Comparison of ENCODE assay signal across 7 mouse cellular contexts in genomic region chr2:126151855-126152571, GRCm38 (mm10). TPM values are rescaled to one million over a fixed set of nuclear protein-coding genes. Genes with fewer than 3 reads are reported as not detected.
DNase-seq lines count a peak whose midpoint lies in the region; ATAC-seq lines count a peak whose summit lies in the region.

Gene Fam227b (minus strand): TSS chr2:126152004.
Gene Dtwd1 (plus strand): TSS chr2:126152141.

- peak within 1 kb of the TSS; percentile 76 for H3K4me3 ChIP-seq in embryonic facial prominence, embryonic 12.5 days
- H3K4me3 ChIP-seq in limb, embryonic 11.5 days (ENCODE audit: low read depth, low read length), result peak within 1 kb of the TSS; percentile 71
- H3K4me3 ChIP-seq in midbrain, embryonic 14.5 days (replicated peaks; ENCODE audit: low read depth, low read length), result peak within 1 kb of the TSS; percentile 75

- peak within 1 kb of the TSS; percentile 96 for H3K27ac ChIP-seq in embryonic facial prominence, embryonic 12.5 days
- H3K27ac ChIP-seq in limb, embryonic 11.5 days (replicated peaks; ENCODE audit: low read depth, low read length), result peak within 1 kb of the TSS; percentile 75
- peak within 1 kb of the TSS; percentile 89 for H3K27ac ChIP-seq in midbrain, embryonic 14.5 days (replicated peaks; ENCODE audit: low read depth, low read length)

- H3K27me3 ChIP-seq in embryonic facial prominence, embryonic 12.5 days, result no peaks in the 10 kb centered on the region
- H3K27me3 ChIP-seq in limb, embryonic 11.5 days (ENCODE audit: control insufficient read depth, insufficient read depth, low read length), result no peaks in the 10 kb centered on the region
- no peaks in the 10 kb centered on the region for H3K27me3 ChIP-seq in midbrain, embryonic 14.5 days (ENCODE audit: control insufficient read depth, insufficient read depth, low read length)

- peak; percentile 99 for DNase-seq in adrenal gland, postnatal 25 days
- peak; percentile 100 for DNase-seq in heart, adult 11 months
- peak; percentile 97 for DNase-seq in kidney, adult 18-20 months
- DNase-seq in limb, embryonic 11.5 days (ENCODE audit: low spot score), result peak; percentile 98
- DNase-seq in midbrain, embryonic 14.5 days, result peak; percentile 99
- peak; percentile 95 to 97 for DNase-seq in spleen, adult 18-20 months

- WGBS in embryonic facial prominence, embryonic 12.5 days, result 1% methylated on average over 57 of the region's 57 CpGs
- under 1% methylated on average over 57 of the region's 57 CpGs for WGBS in limb, embryonic 11.5 days
- under 1% methylated on average over 57 of the region's 57 CpGs for WGBS in midbrain, embryonic 14.5 days

- no peaks in the 10 kb centered on the region for H3K4me1 ChIP-seq in embryonic facial prominence, embryonic 12.5 days
- H3K4me1 ChIP-seq in limb, embryonic 11.5 days (ENCODE audit: control insufficient read depth, insufficient read depth, low read length), result no peaks in the 10 kb centered on the region
- H3K4me1 ChIP-seq in midbrain, embryonic 14.5 days (ENCODE audit: control insufficient read depth, insufficient read depth, low read length), result peaks cover 9% of the 10 kb centered on the region; the same call in 1 of the 2 replicates

- 0 out of 2 replicates have a peak, but pooled peaks cover 3% of the 10 kb centered on the region for H3K36me3 ChIP-seq in embryonic facial prominence, embryonic 12.5 days
- peaks cover 2% of the 10 kb centered on the region; the same call in 1 of the 2 replicates for H3K36me3 ChIP-seq in limb, embryonic 11.5 days (ENCODE audit: control insufficient read depth, insufficient read depth, low read length)
- H3K36me3 ChIP-seq in midbrain, embryonic 14.5 days (ENCODE audit: control insufficient read depth, insufficient read depth, low read length), result 0 out of 2 replicates have a peak, but pooled peaks cover 5% of the 10 kb centered on the region

- ATAC-seq in embryonic facial prominence, embryonic 12.5 days (ENCODE audit: insufficient number of reproducible peaks, insufficient read depth, low FRiP score, low TSS enrichment), result peak; percentile 99
- ATAC-seq in limb, embryonic 11.5 days (ENCODE audit: insufficient number of reproducible peaks, low FRiP score, low TSS enrichment, low read depth), result peak; percentile 99
- ATAC-seq in midbrain, embryonic 14.5 days (ENCODE audit: low FRiP score, low TSS enrichment), result peak; percentile 99

- H3K9me3 ChIP-seq in embryonic facial prominence, embryonic 12.5 days, result no peaks in the 10 kb centered on the region
- no peaks in the 10 kb centered on the region for H3K9me3 ChIP-seq in limb, embryonic 11.5 days (ENCODE audit: control insufficient read depth, low read length)
- no peaks in the 10 kb centered on the region for H3K9me3 ChIP-seq in midbrain, embryonic 14.5 days (ENCODE audit: control insufficient read depth, low read length)

- H3K4me2 ChIP-seq in embryonic facial prominence, embryonic 12.5 days (replicated peaks), result peak within 1 kb of the TSS; percentile 53
- H3K4me2 ChIP-seq in limb, embryonic 11.5 days (ENCODE audit: low read depth, severe bottlenecking), result peak within 1 kb of the TSS; percentile 33
- H3K4me2 ChIP-seq in midbrain, embryonic 14.5 days (ENCODE audit: low read length), result peak within 1 kb of the TSS; percentile 70

- H3K9ac ChIP-seq in embryonic facial prominence, embryonic 12.5 days, result peak within 1 kb of the TSS; percentile 81
- peak within 1 kb of the TSS; percentile 90 for H3K9ac ChIP-seq in limb, embryonic 11.5 days (ENCODE audit: low read length)
- H3K9ac ChIP-seq in midbrain, embryonic 14.5 days (replicated peaks; ENCODE audit: low read length), result peak within 1 kb of the TSS; percentile 88

RNA-seq across cellular contexts. Expression of gene Fam227b, which starts in this region (rescaled TPM):
- not detected in 2 replicates for total RNA-seq in adrenal gland, postnatal 25 days (2021)
- not detected in 2 replicates for polyA plus RNA-seq in embryonic facial prominence, embryonic 12.5 days (2016; fragmentation: Nextera tagmentation; extraction: Ambion mirVana)
- polyA plus RNA-seq in limb, embryonic 11.5 days (2014; fragmentation: Nextera tagmentation; extraction: Ambion mirVana), result not detected in 2 replicates
- polyA plus RNA-seq in midbrain, embryonic 14.5 days (2014; fragmentation: Nextera tagmentation; extraction: Ambion mirVana), result not detected in 2 replicates

RNA-seq across cellular contexts. Expression of gene Dtwd1, which starts in this region (rescaled TPM):
- 13.8 and 16.4 TPM in 2 replicates for total RNA-seq in adrenal gland, postnatal 25 days (2021)
- 26.4 and 28.1 TPM in 2 replicates for polyA plus RNA-seq in embryonic facial prominence, embryonic 12.5 days (2016; fragmentation: Nextera tagmentation; extraction: Ambion mirVana)
- polyA plus RNA-seq in limb, embryonic 11.5 days (2014; fragmentation: Nextera tagmentation; extraction: Ambion mirVana), result 28.3 and 29.5 TPM in 2 replicates
- 18.9 and 19.4 TPM in 2 replicates for polyA plus RNA-seq in midbrain, embryonic 14.5 days (2014; fragmentation: Nextera tagmentation; extraction: Ambion mirVana)

Comparison
In these comparisons a context has a peak if more than half of its experiments do, and no peak if none do; other contexts are left out.
1. Peak in every context shown above with its lines: DNase-seq, ATAC-seq, H3K4me3 ChIP-seq and H3K27ac ChIP-seq.